Mouse (Mus musculus) A20 (cell line): ENCODE data around the gene Gtf2a1.
"Not testable (repeated sequence)": the region's sequence is repeated elsewhere in the genome, so short reads cannot be mapped to it uniquely, and the experiment has no call there.

ENCODE experiments used
- DNase-seq: peaks from one replicate; pipeline ENCODE4 v3.0.0-alpha.2; 2011; ENCODE audit warnings: low read depth, low spot score

Gtf2a1 gene

GRCm38 (mm10) chr12:91581204-91582070, 8.8 kb downstream of the Gtf2a1 start:
- peak; percentile 67 for DNase-seq

- DNase-seq: no peak
Measured at GRCm38 (mm10) chr12:91579665-91580064, 10.6 kb downstream of the Gtf2a1 start.

GRCm38 (mm10) chr12:91571708-91572107, 18.6 kb downstream of the Gtf2a1 start:
- no peak for DNase-seq

GRCm38 (mm10) chr12:91569255-91569654, 21.0 kb downstream of the Gtf2a1 start:
- no peak for DNase-seq

- no peak for DNase-seq
Measured at GRCm38 (mm10) chr12:91567145-91567544, 23.1 kb downstream of the Gtf2a1 start.

- DNase-seq: not testable (repeated sequence)
Measured at GRCm38 (mm10) chr12:91558152-91558551, 32.1 kb downstream of the Gtf2a1 start.

- DNase-seq: not testable (repeated sequence)
Measured at GRCm38 (mm10) chr12:91557358-91558005, 32.8 kb downstream of the Gtf2a1 start.

GRCm38 (mm10) chr12:91551773-91552526, 38.3 kb downstream of the Gtf2a1 start:
- DNase-seq: no peak

- no peak for DNase-seq
Measured at GRCm38 (mm10) chr12:91549471-91549870, 40.8 kb downstream of the Gtf2a1 start.

- DNase-seq: peak; percentile 15
Measured at GRCm38 (mm10) chr12:91540202-91540601, 50.1 kb downstream of the Gtf2a1 start.

- peak; percentile 80 for DNase-seq
Measured at GRCm38 (mm10) chr12:91534514-91534913, 55.8 kb downstream of the Gtf2a1 start.

GRCm38 (mm10) chr12:91523626-91524025, 66.7 kb downstream of the Gtf2a1 start:
- no peak for DNase-seq

- DNase-seq: no peak
Measured at GRCm38 (mm10) chr12:91517808-91518207, 72.5 kb downstream of the Gtf2a1 start.

- no peak for DNase-seq
Measured at GRCm38 (mm10) chr12:91513980-91514379, 76.3 kb downstream of the Gtf2a1 start.

GRCm38 (mm10) chr12:91511766-91512165, 78.5 kb downstream of the Gtf2a1 start:
- no peak for DNase-seq
